Mouse (Mus musculus) limb, embryonic 11.5 days (tissue): ENCODE data around the gene Rere. TPM values are rescaled to one million over a fixed set of nuclear protein-coding genes. Genes with fewer than 3 reads are reported as not detected.
"Not testable (repeated sequence)": the region's sequence is repeated elsewhere in the genome, so short reads cannot be mapped to it uniquely, and the experiment has no call there.

Source experiments
- ATAC-seq: fragments of 200-750 bp; cut with Nextera tagmentation; 2 replicates; pipeline ENCODE4 v1.8.0; 2017; ENCODE audit warnings: low read depth; ENCODE audit not compliant: insufficient number of reproducible peaks, low FRiP score, low TSS enrichment
- DNase-seq: peaks from one replicate; pipeline ENCODE4 v3.0.0-alpha.2; 2015; ENCODE audit warnings: low spot score
- H3K27ac ChIP-seq: fragments of 300-500 bp; sonication (generic); replicated peaks from 2 replicates; pipeline ENCODE4 v1.5.1; 2014; ENCODE audit warnings: low read depth, mild to moderate bottlenecking, low read length
- H3K27me3 ChIP-seq: fragments of 300-500 bp; sonication (generic); 2 replicates; pipeline ENCODE4 v1.6.1; 2014; ENCODE audit warnings: mild to moderate bottlenecking, low read length, mixed read lengths; ENCODE audit not compliant: control insufficient read depth, insufficient read depth
- H3K36me3 ChIP-seq: fragments of 300-500 bp; sonication (generic); 2 replicates; pipeline ENCODE4 v1.6.1; 2014; ENCODE audit warnings: mild to moderate bottlenecking, low read length, moderate library complexity, mixed read lengths; ENCODE audit not compliant: control insufficient read depth, insufficient read depth
- H3K4me1 ChIP-seq: fragments of 300-500 bp; sonication (generic); 2 replicates; pipeline ENCODE4 v1.6.1; 2014; ENCODE audit warnings: low read length, mixed read lengths; ENCODE audit not compliant: control insufficient read depth, insufficient read depth
- H3K4me2 ChIP-seq: fragments of 300-500 bp; sonication (generic); 2 replicates; pipeline ENCODE4 v1.6.1; 2014; ENCODE audit warnings: low read depth, mild to moderate bottlenecking, moderate library complexity; ENCODE audit not compliant: severe bottlenecking
- H3K4me3 ChIP-seq: fragments of 300-500 bp; sonication (generic); 2 replicates; pipeline ENCODE4 v1.5.1; 2014; ENCODE audit warnings: low read depth, low read length
- H3K9ac ChIP-seq: fragments of 300-500 bp; sonication (generic); 2 replicates; pipeline ENCODE4 v1.6.1; 2014; ENCODE audit warnings: mild to moderate bottlenecking, low read length
- H3K9me3 ChIP-seq: fragments of 300-500 bp; sonication (generic); 2 replicates; pipeline ENCODE4 v1.6.1; 2016; ENCODE audit warnings: low read length; ENCODE audit not compliant: control insufficient read depth
- WGBS: fragments of 180-500 bp; shearing (Covaris S2); extraction: QIAGEN DNeasy Blood & Tissue Kit; methylation state at CpG from one replicate; pipeline ENCODE4 v1.1.7; 2014; 5-methylcytosine and 5-hydroxymethylcytosine counted together
- polyA plus RNA-seq: library from polyadenylated mRNA; unstranded; fragments of >200 nt; fragmentation: Nextera tagmentation; extraction: Ambion mirVana; gene quantifications from 2 replicates; pipeline ENCODE4 v1.2.1, GENCODE M21; 2014

Rere gene
- polyA plus RNA-seq, 1 experiment from 2014 or later, result 37.9 TPM

DNA sequence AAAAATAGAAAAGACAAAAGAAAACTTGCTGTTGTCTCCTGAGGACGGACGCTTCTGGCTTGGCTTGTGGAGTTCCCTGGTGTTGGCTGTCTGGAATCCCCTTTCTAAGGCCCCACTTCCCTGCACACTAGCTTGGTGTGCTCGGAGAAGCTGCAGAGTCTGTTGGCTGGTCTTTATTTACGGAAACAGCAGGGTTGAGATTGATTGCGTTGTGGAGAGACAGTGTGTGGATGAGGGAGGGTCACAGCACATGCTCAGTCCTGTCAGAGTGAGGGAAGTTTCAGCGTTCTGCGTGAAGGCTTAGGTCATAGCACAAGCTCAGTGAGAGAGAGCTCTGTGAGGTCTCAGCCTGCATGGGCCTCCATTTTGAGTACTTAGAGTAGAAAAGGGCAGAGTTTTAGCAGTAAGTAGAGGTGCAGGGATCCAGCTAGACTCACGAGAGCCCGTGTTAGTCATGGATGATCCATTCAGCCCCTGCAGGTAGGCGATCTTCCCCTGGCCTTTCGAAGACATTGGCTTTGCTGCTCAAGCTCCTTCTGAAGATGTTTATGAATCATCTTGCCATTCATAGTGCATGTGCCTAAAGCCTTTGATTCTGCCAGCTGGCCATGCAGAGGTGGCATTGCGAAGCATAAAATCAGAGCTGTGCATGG is 206.8 kb downstream of the Rere start:
- peaks cover 14% of the 10 kb centered on the region for H3K4me1 ChIP-seq
- H3K9ac ChIP-seq, result no peak overlapping the region
- H3K9me3 ChIP-seq, result no peaks in the 10 kb centered on the region
- no peaks in the 10 kb centered on the region for H3K27me3 ChIP-seq
- peak; percentile 78 for DNase-seq
- 37% methylated on average over 12 of the region's 12 CpGs for WGBS
- no peak overlapping the region for H3K4me3 ChIP-seq
- H3K36me3 ChIP-seq, result no peaks in the 10 kb centered on the region
- peak overlapping the region; percentile 27; the same call in 1 of the 2 replicates for H3K4me2 ChIP-seq
- ATAC-seq, result peak; percentile 84
- H3K27ac ChIP-seq, result peak overlapping the region; percentile 57; the same call in 1 of the 2 replicates

DNA sequence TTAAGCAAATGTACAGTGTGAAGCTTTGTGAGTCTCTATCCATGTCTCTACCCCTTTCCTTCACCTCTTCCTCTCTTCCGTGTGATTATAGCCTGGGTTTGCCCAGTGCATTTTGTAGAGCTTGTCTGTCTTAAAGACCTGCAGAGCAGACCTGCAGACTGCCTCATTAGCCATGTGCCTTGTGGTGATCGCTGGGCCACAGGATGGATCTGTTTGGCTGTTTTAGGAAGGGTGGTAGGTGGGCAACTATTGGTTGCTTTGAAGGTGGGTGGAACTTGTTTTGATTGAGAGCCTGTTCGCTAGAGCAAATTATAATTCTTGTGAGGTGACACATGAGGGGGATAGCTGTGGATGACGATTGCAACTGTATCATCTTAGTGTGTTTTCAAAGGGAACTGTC is 207.3 kb downstream of the Rere start:
- WGBS, result 62% methylated on average over 4 of the region's 4 CpGs
- Histone ChIP-seq H3K27me3 (no peaks in the 10 kb centered on the region), H3K36me3 (no peaks in the 10 kb centered on the region), H3K4me1 (peaks cover 14% of the 10 kb centered on the region), H3K27ac (peak overlapping the region; percentile 57; the same call in 1 of the 2 replicates), H3K9me3 (no peaks in the 10 kb centered on the region), H3K4me2 (0 out of 2 replicates have a peak overlapping the region, but pooled peaks have one; percentile 27), H3K4me3 (no peak overlapping the region), H3K9ac (no peak overlapping the region)
- DNase-seq (no peak), ATAC-seq (no peak)

DNA sequence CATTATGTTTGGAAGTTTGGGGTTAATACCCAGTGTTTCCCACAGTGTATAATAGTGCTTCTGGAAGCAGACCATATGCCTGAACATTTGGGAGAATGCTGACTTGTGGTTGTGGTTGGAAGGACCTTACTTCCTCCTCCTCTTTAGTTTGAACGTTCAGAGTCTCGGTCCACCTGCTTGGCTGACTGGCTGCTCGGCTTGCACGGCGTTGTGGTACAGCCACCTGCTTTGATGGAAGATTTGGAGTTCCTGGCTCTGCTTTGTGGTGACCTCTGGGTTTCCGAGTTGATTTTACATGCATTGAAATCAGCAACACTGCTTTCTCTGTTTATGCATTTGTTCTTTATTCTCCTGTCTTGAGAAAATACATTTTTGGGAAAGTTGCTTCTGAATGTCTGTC is 208.6 kb downstream of the Rere start:
- H3K9me3 ChIP-seq, result no peaks in the 10 kb centered on the region
- WGBS, result 92% methylated on average over 6 of the region's 6 CpGs
- ATAC-seq (no peak), DNase-seq (no peak)
- no peaks in the 10 kb centered on the region for H3K36me3 ChIP-seq
- no peak overlapping the region for H3K4me3 ChIP-seq
- H3K4me1 ChIP-seq, result peaks cover 14% of the 10 kb centered on the region
- H3K27ac ChIP-seq, result no peak overlapping the region
- H3K4me2 ChIP-seq, result no peak overlapping the region
- no peaks in the 10 kb centered on the region for H3K27me3 ChIP-seq
- H3K9ac ChIP-seq, result no peak overlapping the region

DNA sequence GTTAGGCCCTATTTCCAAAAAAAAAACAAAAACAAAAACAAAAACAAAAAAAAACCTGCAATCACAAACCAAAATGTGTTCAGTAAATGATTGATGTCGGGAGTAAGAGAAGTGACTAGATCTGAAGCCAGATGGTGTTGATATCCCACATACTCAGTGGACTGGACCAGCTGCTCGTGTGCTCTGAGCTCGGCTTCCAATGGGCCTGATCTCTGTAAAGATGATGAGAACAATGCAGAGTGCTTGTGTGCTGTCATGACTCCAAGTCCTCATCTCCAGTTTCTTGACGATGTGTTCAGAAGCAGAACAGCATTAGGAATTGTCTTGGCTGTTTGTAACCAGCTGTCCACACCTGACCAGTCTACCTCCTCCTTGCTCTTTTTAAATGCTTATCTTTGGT is 210.3 kb downstream of the Rere start:
- 91% methylated on average over 4 of the region's 4 CpGs for WGBS
- H3K4me3 ChIP-seq, result no peak overlapping the region
- no peak overlapping the region for H3K9ac ChIP-seq
- no peak overlapping the region for H3K27ac ChIP-seq
- no peaks in the 10 kb centered on the region for H3K9me3 ChIP-seq
- H3K27me3 ChIP-seq, result no peaks in the 10 kb centered on the region
- peaks cover 14% of the 10 kb centered on the region for H3K4me1 ChIP-seq
- ATAC-seq, result no peak
- H3K36me3 ChIP-seq, result no peaks in the 10 kb centered on the region
- no peak overlapping the region for H3K4me2 ChIP-seq
- no peak for DNase-seq

DNA sequence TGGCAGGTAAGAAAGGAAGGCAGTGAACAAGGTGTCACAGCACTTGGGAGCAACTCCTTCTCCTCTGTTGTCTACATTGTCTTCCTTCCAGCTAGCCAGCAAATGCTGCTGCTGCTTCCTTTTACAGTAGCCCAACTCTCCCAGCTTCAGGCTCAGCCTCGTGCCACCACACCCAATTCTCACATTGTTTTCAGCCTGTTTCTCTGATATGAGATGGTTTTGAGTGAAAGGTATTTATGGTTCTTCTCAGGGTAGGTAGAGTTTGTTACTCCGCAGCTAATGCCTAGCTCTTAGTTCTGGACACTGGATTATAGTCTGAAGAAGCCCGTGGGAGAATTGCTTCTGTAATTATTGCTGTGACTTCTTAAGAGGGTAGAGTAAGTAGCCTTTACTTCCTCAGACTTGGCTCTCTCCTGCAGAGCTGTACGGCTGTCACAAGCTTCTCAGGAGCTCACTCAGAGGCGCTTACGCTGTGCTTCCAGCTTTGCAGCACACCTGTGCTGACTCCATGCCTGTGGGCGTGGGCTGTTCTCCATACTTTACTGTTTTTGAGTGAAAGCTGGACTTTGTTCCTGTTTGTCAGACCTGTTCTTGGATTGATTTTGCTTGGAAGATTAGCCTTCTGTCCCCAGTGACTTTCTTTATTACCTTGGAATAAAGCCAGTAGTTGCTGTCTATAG is 212.0 kb downstream of the Rere start:
- H3K4me1 ChIP-seq, result peaks cover 5% of the 10 kb centered on the region
- H3K9ac ChIP-seq, result no peak overlapping the region
- DNase-seq (no peak), ATAC-seq (no peak)
- H3K27ac ChIP-seq, result no peak overlapping the region
- H3K36me3 ChIP-seq, result no peaks in the 10 kb centered on the region
- 87% methylated on average over 7 of the region's 7 CpGs for WGBS
- H3K4me2 ChIP-seq, result no peak overlapping the region
- H3K4me3 ChIP-seq, result no peak overlapping the region
- H3K27me3 ChIP-seq, result no peaks in the 10 kb centered on the region
- no peaks in the 10 kb centered on the region for H3K9me3 ChIP-seq

DNA sequence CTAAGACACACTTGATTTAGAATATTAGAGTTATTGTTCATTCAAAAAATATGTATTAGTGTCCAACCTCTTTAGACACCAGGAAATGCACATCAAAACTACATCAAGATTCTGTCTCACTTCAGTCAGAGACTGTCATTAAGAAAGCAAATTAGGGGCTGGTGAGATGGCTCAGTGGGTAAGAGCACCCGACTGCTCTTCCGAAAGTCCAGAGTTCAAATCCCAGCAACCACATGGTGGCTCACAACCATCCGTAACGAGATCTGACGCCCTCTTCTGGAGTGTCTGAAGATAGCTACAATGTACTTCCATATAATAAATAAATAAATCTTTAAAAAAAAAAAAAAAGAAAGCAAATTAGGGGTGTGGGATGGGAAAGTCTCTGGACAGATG is 212.5 kb downstream of the Rere start:
- not testable (repeated sequence) for H3K9me3 ChIP-seq, H3K27ac ChIP-seq, H3K27me3 ChIP-seq, H3K9ac ChIP-seq, H3K4me1 ChIP-seq, H3K36me3 ChIP-seq, H3K4me2 ChIP-seq, H3K4me3 ChIP-seq, DNase-seq, ATAC-seq
- WGBS, result 85% methylated on average over 5 of the region's 5 CpGs

DNA sequence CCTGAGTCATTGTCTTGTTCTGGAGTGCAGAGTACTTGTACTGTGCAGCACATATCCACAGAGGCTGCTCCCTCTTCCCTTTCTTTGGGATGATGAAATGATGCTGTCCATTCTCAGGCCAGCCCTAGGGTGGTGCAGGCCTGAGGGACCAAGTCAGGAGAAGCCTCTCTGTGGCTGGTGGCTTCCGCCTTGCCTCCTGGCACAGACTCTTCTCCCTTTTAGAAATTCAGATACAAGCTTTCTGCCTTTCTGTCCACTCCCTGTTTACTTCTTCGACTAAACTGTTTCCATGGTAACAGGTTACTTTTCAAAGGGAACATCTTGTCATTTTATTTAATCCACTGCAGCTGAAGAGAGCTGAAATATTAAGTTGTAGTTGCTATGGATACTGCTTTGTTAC is 214.1 kb downstream of the Rere start:
- ATAC-seq (no peak), DNase-seq (no peak)
- H3K27ac ChIP-seq, result no peak overlapping the region
- no peak overlapping the region for H3K9ac ChIP-seq
- no peaks in the 10 kb centered on the region for H3K4me1 ChIP-seq
- WGBS, result 82% methylated on average over 2 of the region's 2 CpGs
- no peak overlapping the region for H3K4me3 ChIP-seq
- H3K36me3 ChIP-seq, result no peaks in the 10 kb centered on the region
- H3K9me3 ChIP-seq, result no peaks in the 10 kb centered on the region
- H3K4me2 ChIP-seq, result no peak overlapping the region
- H3K27me3 ChIP-seq, result no peaks in the 10 kb centered on the region

DNA sequence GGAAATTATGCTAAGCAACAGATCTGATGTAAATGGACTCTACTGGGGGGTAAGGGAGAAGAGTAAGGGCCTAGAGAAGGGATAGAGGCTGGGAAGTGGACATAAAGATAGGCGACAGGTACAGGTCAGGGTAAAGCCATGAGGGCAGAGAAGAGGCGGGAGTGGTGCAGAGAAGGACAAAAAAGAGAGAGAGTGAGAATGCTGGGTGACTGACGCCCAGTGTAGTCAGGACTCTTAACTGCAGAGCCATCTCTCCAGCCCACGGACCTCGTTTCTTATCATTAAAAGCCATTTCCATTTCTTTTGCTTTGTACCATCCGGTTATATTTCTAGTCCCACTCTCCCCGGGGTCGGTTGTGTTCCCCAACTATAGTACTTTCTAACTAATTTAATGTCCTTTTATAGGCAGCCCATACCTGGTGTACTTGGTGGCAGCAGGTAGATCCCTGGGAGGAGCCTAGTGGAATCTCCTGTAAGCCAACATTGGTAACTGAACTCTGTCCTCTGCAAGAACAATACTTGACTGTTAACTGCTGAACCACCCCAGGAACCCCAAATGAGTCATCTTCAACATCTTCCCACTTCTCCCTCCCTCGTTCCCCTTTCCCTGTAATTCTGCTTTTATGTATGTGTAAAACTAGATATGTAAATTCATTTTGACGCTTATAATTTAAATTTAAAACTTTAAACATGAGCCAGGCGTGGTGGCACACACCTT is 223.0 kb downstream of the Rere start:
- H3K27me3 ChIP-seq, result no peaks in the 10 kb centered on the region
- no peak overlapping the region for H3K9ac ChIP-seq
- no peak overlapping the region for H3K4me2 ChIP-seq
- no peaks in the 10 kb centered on the region for H3K9me3 ChIP-seq
- WGBS, result 93% methylated on average over 11 of the region's 11 CpGs
- ATAC-seq (no peak), DNase-seq (no peak)
- H3K4me3 ChIP-seq, result no peak overlapping the region
- peaks cover 5% of the 10 kb centered on the region; the same call in 1 of the 2 replicates for H3K36me3 ChIP-seq
- no peaks in the 10 kb centered on the region for H3K4me1 ChIP-seq
- H3K27ac ChIP-seq, result no peak overlapping the region
